Mouse (Mus musculus): ENCODE measurements around the gene Ctdspl. TPM values are rescaled to one million over a fixed set of nuclear protein-coding genes. Genes with fewer than 3 reads are reported as not detected.

Gene Ctdspl
- polyA plus RNA-seq, 1 experiment from 2014 or later = 4.2 TPM

- DNase-seq (ENCODE audit: low spot score) = no peak
Observed at GRCm38 (mm10) chr9:118919672-118920186, 6.5 kb upstream of the Ctdspl start.

DNA sequence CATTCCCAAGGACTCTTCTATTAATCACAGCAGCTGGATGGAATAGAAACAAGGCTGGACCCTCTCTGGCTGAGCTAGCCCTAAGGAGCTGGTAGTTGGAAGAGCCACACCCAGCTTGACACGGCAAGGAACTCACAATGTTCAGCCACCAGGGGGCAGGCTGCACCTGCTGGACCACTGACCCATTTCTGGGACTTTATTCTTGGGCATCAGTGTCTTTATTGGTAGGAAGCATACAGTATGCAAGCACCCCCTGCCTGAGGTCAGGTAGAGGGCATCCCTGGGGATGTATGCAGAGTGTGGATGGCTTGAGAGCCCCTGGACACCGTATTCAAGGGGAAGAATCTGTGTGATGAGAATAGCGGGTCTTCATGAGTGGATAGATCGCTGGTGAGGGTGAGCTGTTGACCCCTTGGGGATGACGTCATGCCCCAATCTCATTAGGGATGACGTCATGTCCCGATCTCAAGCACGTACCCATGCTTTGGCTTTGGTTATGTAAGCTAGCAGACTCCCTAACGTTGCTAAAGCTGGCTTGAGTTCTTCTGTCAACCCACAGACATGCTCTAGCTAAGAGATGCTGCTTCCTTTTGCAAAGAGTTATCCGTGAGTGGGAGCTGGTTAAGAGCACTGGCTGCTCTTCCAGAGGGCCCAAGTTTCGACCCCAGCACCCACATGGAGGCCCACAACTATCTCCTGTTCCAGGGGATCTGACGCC lies 5.3 kb upstream of the Ctdspl start:
- peak; percentile 75 for DNase-seq (ENCODE audit: low spot score)

GRCm38 (mm10) chr9:118921926-118922325 lies 4.3 kb upstream of the Ctdspl start:
- DNase-seq (ENCODE audit: low spot score) = no peak

DNA sequence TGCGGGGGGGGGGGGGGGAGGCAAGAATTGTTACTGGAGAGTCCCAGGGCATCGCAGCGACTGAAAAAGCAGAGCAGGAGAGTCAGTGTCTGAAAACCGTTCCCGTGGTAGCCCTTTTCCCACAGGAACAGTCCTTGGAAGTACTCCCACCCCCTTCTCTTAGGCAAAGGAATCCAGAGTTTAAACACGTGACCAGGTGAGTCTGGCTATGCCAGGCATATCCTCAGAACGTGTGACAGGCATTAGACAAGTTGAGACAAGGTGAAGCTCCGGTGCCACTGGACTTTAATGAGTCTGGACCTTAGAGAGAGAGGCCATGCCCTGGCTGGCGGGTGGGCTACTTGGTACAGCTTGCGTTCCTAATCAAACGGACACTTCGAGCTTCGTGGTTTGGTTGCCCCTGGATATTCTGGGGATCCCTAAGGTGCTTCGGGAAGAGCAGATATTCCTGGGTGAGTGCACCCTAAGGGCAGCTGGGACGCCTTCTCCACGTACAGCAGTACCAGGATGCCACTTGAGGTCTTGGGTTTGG lies 1.6 kb upstream of the Ctdspl start:
- no peak for DNase-seq (ENCODE audit: low spot score)

DNA sequence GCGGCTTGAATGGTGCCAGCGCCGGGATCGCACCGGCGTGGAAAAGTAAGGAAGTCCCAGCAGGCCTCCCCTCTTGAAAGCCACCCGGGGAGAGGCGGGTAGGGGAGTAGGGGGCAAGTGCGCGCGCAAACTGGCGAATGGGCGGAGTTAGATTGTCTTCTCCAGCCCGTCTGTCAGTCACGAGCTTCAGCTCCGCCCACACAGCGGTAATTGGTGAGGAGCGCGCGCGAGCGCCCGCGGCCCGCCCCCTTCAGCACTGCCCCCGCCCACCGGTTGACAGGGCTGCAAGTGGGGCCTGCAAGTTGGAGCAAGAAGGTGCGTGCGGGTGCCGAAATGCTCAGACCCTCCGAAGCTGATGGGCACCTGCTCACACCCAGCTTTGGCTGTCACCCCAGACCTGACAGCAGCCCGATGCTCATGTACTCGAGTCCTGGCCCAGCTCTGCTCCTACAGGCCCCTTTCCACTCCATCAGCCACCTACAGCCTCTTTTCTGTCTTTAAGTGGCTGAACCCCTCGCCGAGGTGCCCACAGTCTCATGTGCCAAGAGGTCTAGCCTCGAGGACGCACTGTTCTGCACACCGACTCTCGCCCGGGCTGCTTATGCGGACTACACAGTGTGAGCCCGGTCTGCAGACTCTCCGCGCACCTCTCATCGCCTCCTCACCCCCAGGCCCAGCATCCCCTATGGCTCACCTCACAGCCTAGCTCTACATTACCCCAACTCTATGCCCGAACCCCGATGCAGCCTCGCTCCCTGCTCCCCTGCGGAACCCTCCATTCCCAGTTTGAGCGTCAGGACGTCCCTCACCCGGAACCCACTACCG lies 755 bp upstream of the Ctdspl start:
- DNase-seq (ENCODE audit: low spot score) = peak; percentile 97

DNA sequence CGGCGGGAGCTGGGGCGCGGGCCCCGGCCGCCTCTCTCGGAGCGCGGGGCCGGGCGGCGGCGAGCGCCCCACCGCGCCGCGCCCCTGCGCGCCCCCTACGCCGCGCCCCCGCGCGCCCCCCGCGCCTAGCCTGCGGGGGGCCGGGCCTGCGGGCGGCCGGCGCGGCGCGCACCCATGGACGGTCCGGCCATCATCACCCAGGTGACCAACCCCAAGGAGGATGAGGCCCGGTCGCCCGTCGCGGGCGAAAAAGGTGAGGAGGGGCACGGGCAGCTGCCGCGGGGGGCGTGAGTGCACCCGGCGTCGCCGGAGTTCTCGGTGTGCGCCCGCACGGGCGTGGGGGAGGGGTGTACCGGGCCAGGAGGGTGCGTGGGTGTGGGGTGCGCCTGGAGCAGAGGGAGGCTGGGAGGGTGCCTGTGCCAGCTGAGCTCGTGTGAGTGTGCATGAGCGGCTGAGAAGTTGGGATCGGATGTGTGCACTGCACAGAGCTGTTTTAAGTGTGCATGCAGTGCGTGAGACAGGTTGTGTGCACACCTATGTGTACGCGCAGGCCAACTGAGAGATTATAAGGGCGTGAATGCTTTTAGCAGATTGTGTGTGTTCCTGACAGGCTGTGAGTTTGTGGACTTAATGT lies 552 bp downstream of the Ctdspl start:
- peak; percentile 50 for DNase-seq (ENCODE audit: low spot score)

DNA sequence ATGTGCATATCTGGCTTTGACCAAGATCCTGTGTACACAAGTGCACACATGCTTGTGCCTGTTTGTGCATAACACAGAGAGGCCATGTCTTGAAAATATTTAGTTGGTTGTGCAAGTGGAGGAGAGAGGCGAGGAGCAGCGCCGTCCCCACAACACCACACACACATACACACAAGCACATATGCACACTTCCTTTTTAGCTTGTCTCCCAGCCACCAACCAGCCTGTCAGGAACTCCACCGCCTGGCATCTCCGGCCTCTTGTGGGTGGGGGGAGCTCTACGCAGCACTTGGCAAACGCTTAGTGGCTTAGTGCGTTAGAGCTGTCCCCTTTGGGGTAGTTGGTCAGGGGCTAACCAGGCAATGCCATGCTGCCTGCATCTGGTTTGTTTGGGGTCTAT lies 1.2 kb downstream of the Ctdspl start:
- DNase-seq (ENCODE audit: low spot score) = peak; percentile 22

DNA sequence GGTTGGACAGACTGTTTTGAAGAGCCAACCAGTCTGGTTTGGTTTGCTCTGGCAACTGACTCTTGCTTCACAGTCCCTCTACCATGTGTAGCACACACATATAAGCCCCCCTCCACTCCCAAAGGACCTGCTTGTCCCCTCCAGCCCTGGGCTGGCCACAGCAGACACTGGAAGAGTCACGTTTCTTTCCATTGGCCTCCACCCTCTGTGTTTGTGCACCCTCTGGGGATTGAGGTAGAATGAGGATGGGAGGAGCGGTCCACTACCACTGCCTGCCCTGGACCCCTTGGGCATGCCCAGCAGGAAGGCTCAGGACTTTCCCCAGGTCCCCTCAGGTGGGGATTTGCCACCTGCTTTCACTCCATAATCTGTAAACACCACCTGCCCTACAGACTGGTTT lies 1.8 kb downstream of the Ctdspl start:
- DNase-seq (ENCODE audit: low spot score) = no peak

- no peak for DNase-seq (ENCODE audit: low spot score)
Observed at GRCm38 (mm10) chr9:118928656-118929055, 2.4 kb downstream of the Ctdspl start.

GRCm38 (mm10) chr9:118930611-118931010 lies 4.4 kb downstream of the Ctdspl start:
- no peak for DNase-seq (ENCODE audit: low spot score)

DNA sequence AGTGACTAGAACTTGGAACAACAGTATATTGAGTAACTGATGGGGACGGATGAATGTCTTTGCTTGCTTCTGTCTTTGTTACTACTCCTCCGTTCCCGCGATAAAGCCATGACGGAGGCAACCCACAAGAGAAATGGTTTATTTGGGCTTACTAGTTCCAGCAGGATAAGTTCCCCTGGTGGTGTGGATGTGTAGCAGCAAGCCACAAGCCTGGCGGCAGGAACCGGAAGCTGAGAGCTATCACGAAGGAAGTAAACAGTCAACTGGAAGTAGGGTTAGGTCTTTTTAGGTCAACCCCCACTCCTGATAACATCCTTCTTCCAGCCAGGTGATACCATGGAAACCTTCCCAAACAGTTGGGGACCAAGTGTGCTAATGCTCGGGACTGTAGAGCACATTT lies 7.5 kb downstream of the Ctdspl start:
- DNase-seq (ENCODE audit: low spot score) = no peak

- no peak for DNase-seq (ENCODE audit: low spot score)
Observed at GRCm38 (mm10) chr9:118934319-118934718, 8.1 kb downstream of the Ctdspl start.

DNA sequence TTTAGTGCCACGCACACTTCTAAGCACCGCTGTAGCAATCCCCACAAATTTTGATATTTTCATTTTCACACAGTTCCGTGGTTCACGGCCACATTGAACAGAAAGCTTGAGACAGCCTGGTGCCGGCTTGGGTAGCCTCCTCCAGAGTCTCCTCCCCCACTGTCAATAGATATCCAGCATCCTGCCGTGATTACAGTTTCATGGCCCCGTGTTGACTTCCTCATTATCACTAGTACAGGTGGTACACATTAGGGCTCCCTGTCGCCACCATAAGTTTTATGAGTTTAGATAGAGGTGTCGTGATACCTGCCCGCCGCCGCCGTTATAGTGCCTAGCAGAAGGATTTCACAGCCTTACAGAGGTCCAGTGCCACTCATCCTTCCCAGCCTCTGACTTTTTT lies 8.8 kb downstream of the Ctdspl start:
- DNase-seq (ENCODE audit: low spot score) = no peak

DNA sequence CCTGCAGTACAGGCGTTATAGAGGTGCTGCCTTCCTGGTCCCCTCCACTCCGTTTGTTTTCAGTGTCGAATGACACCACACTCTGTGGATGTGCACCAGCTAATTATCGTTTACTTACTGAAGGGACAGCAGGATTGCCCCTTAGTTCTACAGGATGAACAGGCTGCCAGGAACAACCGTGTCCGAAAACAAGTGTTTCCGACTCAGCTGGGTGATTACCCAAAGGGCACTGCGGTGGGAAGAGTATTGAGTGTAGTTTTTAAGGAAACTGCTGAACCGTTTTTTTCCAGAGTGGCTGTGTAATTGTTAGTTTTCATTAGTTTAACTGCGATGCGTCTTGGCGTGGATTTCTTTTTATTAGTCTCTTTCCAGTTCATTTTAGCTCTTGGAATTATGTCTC lies 9.8 kb downstream of the Ctdspl start:
- no peak for DNase-seq (ENCODE audit: low spot score)

- DNase-seq (ENCODE audit: low spot score) = no peak
Observed at GRCm38 (mm10) chr9:118937515-118937914, 11.3 kb downstream of the Ctdspl start.

GRCm38 (mm10) chr9:118939410-118939809 lies 13.2 kb downstream of the Ctdspl start:
- no peak for DNase-seq (ENCODE audit: low spot score)

DNA sequence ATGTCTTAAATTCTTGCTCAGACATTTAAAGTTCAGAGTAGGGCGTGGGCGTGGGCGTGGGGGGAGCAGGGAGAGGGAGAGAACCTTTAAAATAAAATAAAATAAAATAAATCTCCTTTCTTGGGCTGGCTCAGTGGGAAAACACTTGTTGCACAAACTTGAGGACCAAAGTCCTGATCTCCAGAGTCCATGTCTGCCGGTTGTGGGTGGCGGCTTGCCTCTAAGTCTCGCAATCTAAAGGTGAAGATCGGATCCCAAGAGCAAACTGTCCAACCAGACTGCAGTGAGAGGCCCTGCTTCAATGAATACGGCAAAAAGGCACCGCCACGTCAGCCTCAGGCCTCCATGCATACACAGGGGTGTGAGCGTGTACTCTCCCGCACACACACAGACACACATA lies 13.6 kb downstream of the Ctdspl start:
- DNase-seq (ENCODE audit: low spot score) = no peak

DNA sequence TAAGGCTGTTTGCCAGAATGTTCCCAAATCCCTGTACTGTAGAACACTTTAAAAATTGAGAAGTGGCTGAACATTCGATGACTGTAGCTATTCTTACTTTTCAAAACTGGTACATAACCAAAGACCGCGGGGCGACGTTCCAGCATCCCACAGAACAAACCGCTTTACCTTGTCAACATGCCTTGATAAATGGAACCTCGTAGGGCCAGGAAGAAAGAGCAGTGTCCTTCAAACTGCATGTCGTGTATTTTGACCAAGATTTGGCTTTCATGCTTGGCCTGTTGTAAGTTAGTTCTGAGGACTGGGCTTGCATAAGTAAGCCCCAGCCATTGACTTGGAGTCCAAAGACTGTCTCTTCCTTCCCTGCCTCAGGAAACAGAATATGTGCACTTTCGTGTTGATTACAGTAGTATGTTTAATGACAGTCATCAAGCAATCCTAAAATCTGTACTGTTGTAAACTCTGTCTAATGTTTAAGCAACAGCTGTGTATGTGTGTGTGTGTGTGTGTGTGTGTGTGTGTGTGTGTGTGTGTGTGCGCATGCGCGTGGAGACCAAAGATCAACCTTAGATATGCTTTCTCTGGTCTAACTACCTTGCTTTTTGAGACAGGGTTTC lies 14.4 kb downstream of the Ctdspl start:
- DNase-seq (ENCODE audit: low spot score) = no peak

- no peak for DNase-seq (ENCODE audit: low spot score)
Observed at GRCm38 (mm10) chr9:118942030-118942429, 15.8 kb downstream of the Ctdspl start.

DNA sequence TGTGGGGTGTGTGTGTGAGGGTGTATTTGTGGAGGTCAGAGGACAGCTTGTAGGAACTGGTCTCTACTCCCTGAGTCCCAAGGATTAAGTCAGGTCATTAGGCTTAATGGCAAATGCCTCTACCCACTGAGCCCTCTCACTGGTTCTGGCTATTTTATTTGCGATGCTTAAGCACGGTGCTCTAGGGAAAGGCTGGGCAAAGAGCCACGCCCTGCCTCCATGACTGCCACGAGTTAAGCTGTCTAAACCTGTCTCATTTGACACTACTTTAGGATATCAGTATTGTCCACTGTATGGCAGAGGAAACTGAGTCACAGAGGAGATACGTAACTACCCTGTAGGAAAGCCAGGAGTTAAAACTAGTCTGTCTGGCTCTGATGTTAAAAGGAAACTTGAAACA lies 17.7 kb downstream of the Ctdspl start:
- no peak for DNase-seq (ENCODE audit: low spot score)

GRCm38 (mm10) chr9:118944388-118944787 lies 18.1 kb downstream of the Ctdspl start:
- DNase-seq (ENCODE audit: low spot score) = no peak
